Mouse (Mus musculus) forebrain, postnatal 0 days (tissue): ENCODE data around the gene Cfap69. TPM values are rescaled to one million over a fixed set of nuclear protein-coding genes. Genes with fewer than 3 reads are reported as not detected.

Source experiments
- ATAC-seq: fragments of 200-750 bp; cut with Nextera tagmentation; 2 replicates; pipeline ENCODE4 v1.8.0; 2017; ENCODE audit warnings: mild to moderate bottlenecking, moderate library complexity
- DNase-seq: peaks from one replicate; pipeline ENCODE4 v3.0.0-alpha.2; 2015
- H3K27ac ChIP-seq: fragments of 300-500 bp; sonication (generic); 2 replicates; pipeline ENCODE4 v1.5.1; 2014; ENCODE audit warnings: low read depth, mild to moderate bottlenecking, antibody characterized with exemption, low read length, moderate library complexity, mixed read lengths
- H3K27me3 ChIP-seq: fragments of 300-500 bp; sonication (generic); 2 replicates; pipeline ENCODE4 v1.6.1; 2014; ENCODE audit warnings: mild to moderate bottlenecking, low read length, mixed read lengths; ENCODE audit not compliant: insufficient read depth
- H3K36me3 ChIP-seq: fragments of 300-500 bp; sonication (generic); 2 replicates; pipeline ENCODE4 v1.6.1; 2014; ENCODE audit warnings: mild to moderate bottlenecking, moderate library complexity; ENCODE audit not compliant: insufficient read depth
- H3K4me1 ChIP-seq: fragments of 300-500 bp; sonication (generic); 2 replicates; pipeline ENCODE4 v1.6.1; 2014; ENCODE audit warnings: antibody characterized with exemption; ENCODE audit not compliant: insufficient read depth
- H3K4me2 ChIP-seq: fragments of 300-500 bp; sonication (generic); 2 replicates; pipeline ENCODE4 v1.6.1; 2014; ENCODE audit warnings: low read depth, mild to moderate bottlenecking, moderate library complexity
- H3K4me3 ChIP-seq: fragments of 300-500 bp; sonication (generic); 2 replicates; pipeline ENCODE4 v1.5.1; 2014; ENCODE audit warnings: low read depth, low read length, mixed read lengths
- H3K9ac ChIP-seq: fragments of 300-500 bp; sonication (generic); 2 replicates; pipeline ENCODE4 v1.6.1; 2014; ENCODE audit warnings: mild to moderate bottlenecking
- H3K9me3 ChIP-seq: fragments of 300-500 bp; sonication (generic); 2 replicates; pipeline ENCODE4 v1.6.1; 2016; ENCODE audit warnings: low read length
- CTCF ChIP-seq: sonication (generic); IDR thresholded peaks from 2 replicates; pipeline ENCODE4 v1.5.1; 2016; ENCODE audit warnings: antibody characterized with exemption, control low read depth, low read depth
- WGBS: fragments of 180-500 bp; shearing (Covaris S2); extraction: QIAGEN DNeasy Blood & Tissue Kit; methylation state at CpG from one replicate; pipeline ENCODE4 v1.1.7; 2014; 5-methylcytosine and 5-hydroxymethylcytosine counted together
- polyA plus RNA-seq: library from polyadenylated mRNA; unstranded; fragments of >200 nt; fragmentation: Nextera tagmentation; extraction: Ambion mirVana; gene quantifications from 2 replicates; pipeline ENCODE4 v1.2.1, GENCODE M21; 2015
- total RNA-seq: library from RNA; depleted of rRNA; stranded (reverse); fragments of >200 nt; gene quantifications from 2 replicates; pipeline ENCODE4 v1.2.3, GENCODE M21; 2014

Cfap69 gene
- total and polyA plus RNA-seq, 2 experiments from 2014 or later = 6.7 to 11.6 TPM

- no peak overlapping the region for H3K4me3 ChIP-seq
- H3K4me2 ChIP-seq = no peak overlapping the region
- DNase-seq = no peak
- no peaks in the 10 kb centered on the region for H3K4me1 ChIP-seq
- no peaks in the 10 kb centered on the region for H3K9me3 ChIP-seq
- TF ChIP-seq CTCF = no peak
- ATAC-seq = no peak
- 89% methylated on average over 3 of the region's 3 CpGs for WGBS
- no peaks in the 10 kb centered on the region for H3K36me3 ChIP-seq
- H3K9ac ChIP-seq = no peak overlapping the region
- H3K27ac ChIP-seq = no peak overlapping the region
- no peaks in the 10 kb centered on the region for H3K27me3 ChIP-seq
These were observed 76.4 kb downstream of the Cfap69 start for GRCm38 (mm10) chr5:5587686-5588085.

- 1% methylated on average over 24 of the region's 24 CpGs for WGBS
- Histone ChIP-seq H3K27me3 (no peaks in the 10 kb centered on the region), H3K27ac (peak within 1 kb of the TSS; percentile 29; the same call in 1 of the 2 replicates), H3K9me3 (no peaks in the 10 kb centered on the region), H3K4me1 (no peaks in the 10 kb centered on the region), H3K36me3 (no peaks in the 10 kb centered on the region), H3K4me2 (peak within 1 kb of the TSS; percentile 75), H3K9ac (peak within 1 kb of the TSS; percentile 55), H3K4me3 (peak within 1 kb of the TSS; percentile 57)
- DNase-seq = peak; percentile 66
- TF ChIP-seq CTCF = no peak
- peak; percentile 90 for ATAC-seq
These were observed 90.2 kb downstream of the Cfap69 start, which contains the start of gene Gm8773 for GRCm38 (mm10) chr5:5573749-5574317. Gene Gm8773 (plus strand): TSS chr5:5573799.

- Histone ChIP-seq H3K27me3 (no peaks in the 10 kb centered on the region), H3K9ac (no peak overlapping the region), H3K27ac (no peak overlapping the region), H3K4me3 (no peak overlapping the region), H3K36me3 (no peaks in the 10 kb centered on the region), H3K4me1 (0 out of 2 replicates have a peak, but pooled peaks cover 4% of the 10 kb centered on the region), H3K9me3 (no peaks in the 10 kb centered on the region), H3K4me2 (no peak overlapping the region)
- TF ChIP-seq CTCF = no peak
- no peak for DNase-seq
- WGBS = 79% methylated on average over 3 of the region's 3 CpGs
- no peak for ATAC-seq
These were observed 101.6 kb downstream of the Cfap69 start for GRCm38 (mm10) chr5:5562435-5562834.

GRCm38 (mm10) chr5:5561041-5561706, 102.9 kb downstream of the Cfap69 start:
- H3K9ac ChIP-seq = no peak overlapping the region
- no peaks in the 10 kb centered on the region for H3K9me3 ChIP-seq
- H3K36me3 ChIP-seq = no peaks in the 10 kb centered on the region
- ATAC-seq (no peak), DNase-seq (no peak)
- 0 out of 2 replicates have a peak, but pooled peaks cover 4% of the 10 kb centered on the region for H3K4me1 ChIP-seq
- 75% methylated on average over 4 of the region's 4 CpGs for WGBS
- no peak overlapping the region for H3K27ac ChIP-seq
- no peak overlapping the region for H3K4me3 ChIP-seq
- TF ChIP-seq CTCF = peak; percentile 14; the same call in 1 of the 2 replicates
- H3K4me2 ChIP-seq = no peak overlapping the region
- H3K27me3 ChIP-seq = no peaks in the 10 kb centered on the region

GRCm38 (mm10) chr5:5559798-5560197, 104.2 kb downstream of the Cfap69 start:
- H3K36me3 ChIP-seq = peaks cover under 1% of the 10 kb centered on the region; the same call in 1 of the 2 replicates
- peak overlapping the region; percentile 84 for H3K4me3 ChIP-seq
- TF ChIP-seq CTCF = no peak
- H3K9me3 ChIP-seq = no peaks in the 10 kb centered on the region
- ATAC-seq (no peak; the same call in 1 of the 2 replicates), DNase-seq (no peak)
- H3K4me1 ChIP-seq = 0 out of 2 replicates have a peak, but pooled peaks cover 4% of the 10 kb centered on the region
- peak overlapping the region; percentile 72 for H3K9ac ChIP-seq
- 37% methylated on average over 8 of the region's 8 CpGs for WGBS
- H3K27me3 ChIP-seq = no peaks in the 10 kb centered on the region
- H3K4me2 ChIP-seq = peak overlapping the region; percentile 59
- peak overlapping the region; percentile 36 for H3K27ac ChIP-seq

GRCm38 (mm10) chr5:5559079-5559740, 104.8 kb downstream of the Cfap69 start, which contains the start of gene Gtpbp10:
Gene Gtpbp10 (minus strand): TSS chr5:5559538.
- no peak for TF ChIP-seq CTCF
- under 1% methylated on average over 43 of the region's 43 CpGs for WGBS

More at GRCm38 (mm10) chr5:5559079-5559740, 104.8 kb downstream of the Cfap69 start, which contains the start of gene Gtpbp10:
- Histone ChIP-seq H3K4me2 (peak within 1 kb of the TSS; percentile 59), H3K27me3 (no peaks in the 10 kb centered on the region), H3K9me3 (no peaks in the 10 kb centered on the region), H3K27ac (peak within 1 kb of the TSS; percentile 36), H3K4me3 (peak within 1 kb of the TSS; percentile 84), H3K4me1 (0 out of 2 replicates have a peak, but pooled peaks cover 4% of the 10 kb centered on the region), H3K9ac (peak within 1 kb of the TSS; percentile 72), H3K36me3 (peaks cover 6% of the 10 kb centered on the region; the same call in 1 of the 2 replicates)
- DNase-seq = peak; percentile 97
- ATAC-seq = peak; percentile 100
